Mouse (Mus musculus) heart, embryonic 12.5 days (tissue): Measurements from ENCODE around the gene Myo1c. TPM values are rescaled to one million over a fixed set of nuclear protein-coding genes. Genes with fewer than 3 reads are reported as not detected.
A peak's percentile ranks its signal among the peaks of the same experiment; 100 is the strongest.
"Not testable (repeated sequence)": the region's sequence is repeated elsewhere in the genome, so short reads cannot be mapped to it uniquely, and the experiment has no call there.

Source experiments
- ATAC-seq: fragments of 200-750 bp; cut with Nextera tagmentation; 2 replicates; pipeline ENCODE4 v1.8.0; 2017; ENCODE audit warnings: moderate TSS enrichment, moderate library complexity; ENCODE audit not compliant: insufficient number of reproducible peaks, low FRiP score
- H3K27ac ChIP-seq: fragments of 300-500 bp; sonication (generic); 2 replicates; pipeline ENCODE4 v1.5.1; 2016; ENCODE audit warnings: mild to moderate bottlenecking, moderate library complexity; ENCODE audit not compliant: poor library complexity, severe bottlenecking
- H3K27me3 ChIP-seq: fragments of 300-500 bp; sonication (generic); replicated peaks from 2 replicates; pipeline ENCODE4 v1.6.1; 2016; ENCODE audit warnings: mild to moderate bottlenecking, moderate library complexity
- H3K36me3 ChIP-seq: fragments of 300-500 bp; sonication (generic); 2 replicates; pipeline ENCODE4 v1.6.1; 2016; ENCODE audit warnings: mild to moderate bottlenecking, moderate library complexity
- H3K4me1 ChIP-seq: fragments of 300-500 bp; sonication (generic); replicated peaks from 2 replicates; pipeline ENCODE4 v1.6.1; 2016; ENCODE audit warnings: mild to moderate bottlenecking
- H3K4me2 ChIP-seq: fragments of 300-500 bp; sonication (generic); 2 replicates; pipeline ENCODE4 v1.6.1; 2016; ENCODE audit warnings: mild to moderate bottlenecking, moderate library complexity
- H3K4me3 ChIP-seq: fragments of 300-500 bp; sonication (generic); 2 replicates; pipeline ENCODE4 v1.5.1; 2016; ENCODE audit warnings: mild to moderate bottlenecking
- H3K9ac ChIP-seq: fragments of 300-500 bp; sonication (generic); 2 replicates; pipeline ENCODE4 v1.6.1; 2016; ENCODE audit warnings: mild to moderate bottlenecking, moderate library complexity
- H3K9me3 ChIP-seq: fragments of 300-500 bp; sonication (generic); replicated peaks from 2 replicates; pipeline ENCODE4 v1.6.1; 2016; ENCODE audit warnings: mild to moderate bottlenecking, moderate library complexity
- WGBS: fragments of 180-500 bp; shearing (Covaris S2); methylation state at CpG from one replicate; pipeline ENCODE4 v1.1.7; 2016; 5-methylcytosine and 5-hydroxymethylcytosine counted together
- polyA plus RNA-seq: library from polyadenylated mRNA; unstranded; fragments of >200 nt; fragmentation: Nextera tagmentation; extraction: Ambion mirVana; gene quantifications from 2 replicates; pipeline ENCODE4 v1.2.1, GENCODE M21; 2016

The Myo1c gene
- polyA plus RNA-seq, 1 experiment from 2014 or later, result 72.3 TPM

DNA sequence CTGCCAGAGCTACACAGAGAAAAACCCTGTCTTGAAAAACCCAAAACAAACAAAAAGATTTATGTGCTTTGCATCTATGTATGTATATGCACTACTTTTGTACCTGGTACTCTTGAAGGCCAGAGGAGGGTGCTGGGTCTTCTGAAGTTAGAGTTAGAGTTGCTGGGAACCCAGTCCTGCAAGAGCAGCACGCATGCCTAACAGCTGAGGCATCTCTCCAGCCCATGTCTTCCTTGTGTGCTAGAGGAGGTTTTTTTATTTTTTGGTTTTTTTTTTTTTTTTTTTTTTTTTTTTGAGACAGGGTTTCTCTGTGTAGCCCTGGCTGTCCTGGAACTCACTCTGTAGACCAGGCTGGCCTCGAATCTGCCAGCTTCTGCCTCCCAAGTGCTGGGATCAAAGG, 37.8 kb downstream of the Myo1c start:
- H3K4me3 ChIP-seq, result no peak overlapping the region
- H3K36me3 ChIP-seq, result peaks cover 44% of the 10 kb centered on the region
- H3K27me3 ChIP-seq, result no peaks in the 10 kb centered on the region
- 64% methylated on average over 2 of the region's 2 CpGs for WGBS
- H3K9ac ChIP-seq, result no peak overlapping the region
- H3K27ac ChIP-seq, result peak overlapping the region; percentile 62; the same call in 1 of the 2 replicates
- peaks cover 11% of the 10 kb centered on the region for H3K4me1 ChIP-seq
- H3K9me3 ChIP-seq, result no peaks in the 10 kb centered on the region
- no peak for ATAC-seq
- H3K4me2 ChIP-seq, result no peak overlapping the region

DNA sequence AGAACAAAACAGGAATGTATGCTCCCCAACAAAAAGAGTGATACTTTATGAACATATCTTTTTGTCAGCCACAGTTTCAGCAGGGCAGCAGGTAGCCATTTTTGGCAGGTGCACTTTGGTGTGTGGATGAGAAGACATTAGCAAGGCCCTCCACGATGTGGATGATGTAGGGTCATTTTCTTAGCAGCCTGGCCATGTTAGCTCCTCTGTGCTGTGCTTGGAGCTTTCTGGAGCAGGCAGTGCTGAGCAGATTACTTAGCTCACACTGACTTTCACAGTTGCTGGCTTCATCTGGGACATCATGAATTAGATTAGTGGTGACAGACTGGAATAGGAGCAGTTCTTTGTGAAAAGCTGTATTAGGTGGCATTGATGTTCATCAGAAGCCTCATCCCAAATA, 39.7 kb downstream of the Myo1c start:
- Histone ChIP-seq H3K4me1 (peaks cover 11% of the 10 kb centered on the region), H3K9ac (no peak overlapping the region), H3K4me3 (no peak overlapping the region), H3K4me2 (no peak overlapping the region), H3K9me3 (no peaks in the 10 kb centered on the region), H3K36me3 (peaks cover 47% of the 10 kb centered on the region), H3K27ac (no peak overlapping the region), H3K27me3 (no peaks in the 10 kb centered on the region)
- 85% methylated on average over 1 of the region's 1 CpGs for WGBS
- ATAC-seq, result no peak

DNA sequence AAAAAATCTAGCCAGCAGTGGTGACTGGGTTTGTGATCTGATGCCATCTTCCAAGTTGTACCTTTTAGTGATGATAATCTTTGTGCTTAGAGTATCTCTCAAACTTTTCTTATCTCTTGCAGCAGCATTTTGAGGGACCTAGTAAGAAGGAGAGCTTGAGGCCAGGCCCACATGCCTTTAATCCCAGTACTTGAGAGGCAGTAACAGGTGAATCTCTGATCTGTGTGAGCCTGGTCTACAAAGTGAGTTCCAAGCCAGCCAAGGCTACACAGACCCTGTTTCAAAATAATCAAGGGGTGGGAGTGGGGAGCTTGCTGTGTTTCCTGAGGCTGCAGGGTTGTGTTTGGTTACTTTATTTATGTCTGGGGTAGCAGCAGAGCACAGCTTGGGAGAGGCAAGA, 40.7 kb downstream of the Myo1c start:
- H3K9me3 ChIP-seq, result no peaks in the 10 kb centered on the region
- ATAC-seq, result no peak
- no peak overlapping the region for H3K27ac ChIP-seq
- H3K4me1 ChIP-seq, result peaks cover 11% of the 10 kb centered on the region
- no peak overlapping the region for H3K9ac ChIP-seq
- H3K36me3 ChIP-seq, result peaks cover 52% of the 10 kb centered on the region
- no peak overlapping the region for H3K4me3 ChIP-seq
- no peak overlapping the region for H3K4me2 ChIP-seq
- H3K27me3 ChIP-seq, result no peaks in the 10 kb centered on the region

DNA sequence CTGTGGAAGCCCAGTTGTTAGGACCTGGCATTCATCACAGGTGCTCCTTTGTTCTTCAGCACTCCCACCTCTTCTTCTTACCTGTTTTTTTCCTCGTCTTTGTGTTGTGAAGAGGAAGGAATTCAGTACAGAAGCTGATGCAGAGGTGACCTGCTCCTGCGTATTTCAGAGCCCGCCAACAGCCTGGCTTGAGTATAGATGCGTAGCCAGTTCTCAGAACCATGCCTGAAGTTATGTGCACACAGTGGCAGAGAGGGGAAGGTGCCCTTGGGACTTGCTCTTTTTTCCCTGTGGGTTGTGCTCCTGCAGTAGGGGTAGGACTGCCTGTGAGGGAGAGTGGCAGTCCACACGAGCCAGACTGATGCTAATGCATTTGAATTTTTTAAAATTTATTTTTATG, 43.3 kb downstream of the Myo1c start:
- H3K27me3 ChIP-seq, result no peaks in the 10 kb centered on the region
- no peaks in the 10 kb centered on the region for H3K4me1 ChIP-seq
- no peak overlapping the region for H3K4me2 ChIP-seq
- no peaks in the 10 kb centered on the region for H3K9me3 ChIP-seq
- 91% methylated on average over 5 of the region's 5 CpGs for WGBS
- no peak overlapping the region for H3K9ac ChIP-seq
- H3K4me3 ChIP-seq, result no peak overlapping the region
- no peak for ATAC-seq
- no peak overlapping the region for H3K27ac ChIP-seq
- H3K36me3 ChIP-seq, result peaks cover 76% of the 10 kb centered on the region

DNA sequence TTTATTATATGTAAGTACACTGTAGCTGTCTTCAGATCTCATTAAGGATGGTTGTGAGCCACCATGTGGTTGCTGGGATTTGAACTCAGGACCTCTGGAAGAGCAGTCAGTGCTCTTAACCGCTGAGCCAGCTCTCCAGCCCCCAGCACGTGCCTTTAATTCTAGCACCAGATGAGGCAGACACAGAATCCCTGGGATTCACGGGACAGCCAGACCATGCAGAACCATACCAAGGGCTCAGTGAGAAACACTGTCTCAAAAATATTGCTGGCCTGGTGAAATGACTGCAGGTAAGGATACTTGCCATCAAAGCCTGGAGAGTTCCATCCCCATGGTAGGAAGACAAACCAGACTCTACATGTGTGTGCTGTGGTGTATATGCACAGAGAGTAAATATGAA, 47.2 kb downstream of the Myo1c start:
- H3K4me3 ChIP-seq, H3K27ac ChIP-seq, H3K4me2 ChIP-seq, ATAC-seq, H3K27me3 ChIP-seq, H3K9me3 ChIP-seq, H3K9ac ChIP-seq, H3K4me1 ChIP-seq: not testable (repeated sequence)
- peaks cover 83% of the 10 kb centered on the region for H3K36me3 ChIP-seq
- WGBS, result 96% methylated on average over 3 of the region's 3 CpGs

DNA sequence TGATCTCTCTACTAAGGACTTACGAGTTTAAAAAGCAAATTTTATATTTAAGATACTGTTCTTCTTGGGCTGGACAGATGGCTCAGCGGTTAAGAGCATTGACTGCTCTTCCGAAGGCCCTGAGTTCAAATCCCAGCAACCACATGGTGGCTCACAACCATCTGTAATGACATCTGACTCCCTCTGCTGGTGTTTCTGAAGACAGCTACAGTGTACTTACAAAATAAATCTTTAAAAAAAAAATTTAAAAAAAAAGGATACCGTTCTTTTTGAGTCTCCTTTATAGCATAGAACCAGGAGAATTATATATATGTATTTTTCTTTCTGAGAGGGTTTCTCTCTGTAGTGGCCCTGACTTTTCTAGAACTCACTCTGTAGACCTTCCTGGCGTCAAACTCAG, 50.3 kb downstream of the Myo1c start:
- H3K9me3 ChIP-seq, result no peaks in the 10 kb centered on the region
- ATAC-seq, result no peak
- H3K27ac ChIP-seq, result no peak overlapping the region
- 96% methylated on average over 5 of the region's 5 CpGs for WGBS
- H3K27me3 ChIP-seq, result no peaks in the 10 kb centered on the region
- H3K4me1 ChIP-seq, result peaks cover 2% of the 10 kb centered on the region; the same call in 1 of the 2 replicates
- no peak overlapping the region for H3K4me2 ChIP-seq
- no peak overlapping the region for H3K9ac ChIP-seq
- peaks cover 84% of the 10 kb centered on the region for H3K36me3 ChIP-seq
- no peak overlapping the region for H3K4me3 ChIP-seq

DNA sequence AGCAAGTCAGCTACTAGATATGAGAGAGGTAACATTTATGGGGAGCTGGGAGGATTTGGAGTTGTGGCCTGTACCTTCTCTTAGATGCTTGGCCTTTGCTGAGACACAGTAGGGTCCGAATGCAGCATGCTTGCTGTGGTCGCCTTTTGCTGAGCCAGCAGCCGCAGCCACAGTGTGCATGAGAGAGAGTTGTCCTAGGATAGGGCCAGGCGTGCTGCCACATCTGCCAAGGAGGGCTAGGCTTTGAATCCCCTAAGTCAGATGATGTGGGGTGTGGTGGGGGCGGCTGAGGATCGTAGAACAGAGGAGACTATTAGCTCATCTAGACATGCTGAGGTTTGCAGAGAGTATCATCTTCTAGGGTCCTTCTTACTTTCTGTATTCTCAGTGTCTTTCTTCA, 52.5 kb downstream of the Myo1c start:
- Histone ChIP-seq H3K27ac (no peak overlapping the region), H3K9ac (no peak overlapping the region), H3K36me3 (peaks cover 85% of the 10 kb centered on the region), H3K4me2 (no peak overlapping the region), H3K27me3 (no peaks in the 10 kb centered on the region), H3K4me3 (no peak overlapping the region), H3K9me3 (no peaks in the 10 kb centered on the region), H3K4me1 (peaks cover 2% of the 10 kb centered on the region; the same call in 1 of the 2 replicates)
- WGBS, result 93% methylated on average over 6 of the region's 6 CpGs
- no peak for ATAC-seq

DNA sequence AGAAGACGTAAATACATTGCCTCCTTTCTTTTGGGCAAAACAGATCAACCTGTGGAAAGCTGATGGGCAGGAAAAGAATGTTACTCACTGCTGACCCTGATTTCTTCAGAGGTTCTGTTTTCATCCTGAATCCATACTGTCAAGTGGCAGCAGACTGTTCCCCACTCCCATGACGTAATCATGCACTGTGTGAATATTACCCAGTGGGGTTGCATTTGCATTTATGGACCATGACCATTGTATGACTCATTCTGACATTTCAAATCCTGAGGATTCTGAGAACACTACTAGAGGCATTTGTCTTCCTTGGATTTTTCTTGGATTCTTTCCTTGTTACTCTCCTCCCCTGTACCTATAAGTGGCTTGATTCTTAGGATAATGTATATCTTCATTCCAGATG, 53.4 kb downstream of the Myo1c start:
- H3K27me3 ChIP-seq, result no peaks in the 10 kb centered on the region
- no peak for ATAC-seq
- no peak overlapping the region for H3K9ac ChIP-seq
- H3K27ac ChIP-seq, result no peak overlapping the region
- 94% methylated on average over 2 of the region's 2 CpGs for WGBS
- peaks cover 77% of the 10 kb centered on the region for H3K36me3 ChIP-seq
- H3K4me3 ChIP-seq, result no peak overlapping the region
- no peaks in the 10 kb centered on the region for H3K9me3 ChIP-seq
- H3K4me1 ChIP-seq, result peaks cover 2% of the 10 kb centered on the region; the same call in 1 of the 2 replicates
- H3K4me2 ChIP-seq, result no peak overlapping the region

DNA sequence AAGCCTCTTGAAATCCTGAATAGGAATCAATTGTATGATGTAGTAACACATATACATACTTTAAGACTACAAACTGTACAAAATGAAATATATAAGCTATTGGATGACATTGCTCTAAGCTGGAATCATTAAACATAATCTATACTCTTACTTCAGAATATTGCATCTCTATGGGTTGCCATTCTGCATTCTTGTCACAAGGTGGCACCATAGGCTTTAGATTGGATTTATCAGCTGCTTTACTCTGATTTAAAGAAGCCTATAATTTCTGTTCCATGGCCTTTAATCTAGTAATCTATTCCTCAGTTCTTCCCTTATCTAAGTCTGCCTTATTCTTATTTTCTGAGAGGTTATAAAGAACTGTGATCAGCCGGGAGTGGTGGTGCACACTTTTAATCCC, 63.6 kb downstream of the Myo1c start:
- Histone ChIP-seq H3K27me3 (no peaks in the 10 kb centered on the region), H3K9ac (no peak overlapping the region), H3K4me2 (no peak overlapping the region), H3K9me3 (0 out of 2 replicates have a peak, but pooled peaks cover 2% of the 10 kb centered on the region), H3K4me3 (no peak overlapping the region), H3K4me1 (0 out of 2 replicates have a peak, but pooled peaks cover 3% of the 10 kb centered on the region), H3K27ac (no peak overlapping the region), H3K36me3 (no peaks in the 10 kb centered on the region)
- no peak for ATAC-seq
- 91% methylated on average over 1 of the region's 1 CpGs for WGBS

DNA sequence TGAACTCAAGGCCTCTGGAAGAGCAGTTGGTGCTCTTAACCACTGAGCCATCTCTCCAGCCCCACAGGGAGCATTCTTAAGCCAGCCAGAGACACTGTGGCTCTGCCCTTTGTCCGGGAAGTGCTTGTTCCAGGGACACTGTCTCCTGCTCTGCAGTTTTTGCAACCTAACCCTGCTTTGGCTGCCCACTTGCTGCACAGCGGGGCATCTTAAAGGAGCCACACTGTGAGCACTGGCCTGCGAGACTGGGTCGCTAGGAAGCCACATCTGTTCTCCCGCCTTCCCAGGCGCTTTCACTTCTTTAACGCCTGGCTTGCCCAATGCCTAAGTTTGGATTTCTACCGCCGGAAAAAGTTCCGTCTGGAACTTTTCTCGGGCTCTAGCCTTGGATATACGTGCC, 65.3 kb downstream of the Myo1c start:
- ATAC-seq, result no peak
- Histone ChIP-seq H3K27ac (no peak overlapping the region), H3K4me2 (peak overlapping the region; percentile 46), H3K4me1 (0 out of 2 replicates have a peak, but pooled peaks cover 3% of the 10 kb centered on the region), H3K36me3 (no peaks in the 10 kb centered on the region), H3K9ac (0 out of 2 replicates have a peak overlapping the region, but pooled peaks have one; percentile 9), H3K4me3 (no peak overlapping the region), H3K9me3 (0 out of 2 replicates have a peak, but pooled peaks cover 3% of the 10 kb centered on the region), H3K27me3 (no peaks in the 10 kb centered on the region)
- 22% methylated on average over 12 of the region's 12 CpGs for WGBS

DNA sequence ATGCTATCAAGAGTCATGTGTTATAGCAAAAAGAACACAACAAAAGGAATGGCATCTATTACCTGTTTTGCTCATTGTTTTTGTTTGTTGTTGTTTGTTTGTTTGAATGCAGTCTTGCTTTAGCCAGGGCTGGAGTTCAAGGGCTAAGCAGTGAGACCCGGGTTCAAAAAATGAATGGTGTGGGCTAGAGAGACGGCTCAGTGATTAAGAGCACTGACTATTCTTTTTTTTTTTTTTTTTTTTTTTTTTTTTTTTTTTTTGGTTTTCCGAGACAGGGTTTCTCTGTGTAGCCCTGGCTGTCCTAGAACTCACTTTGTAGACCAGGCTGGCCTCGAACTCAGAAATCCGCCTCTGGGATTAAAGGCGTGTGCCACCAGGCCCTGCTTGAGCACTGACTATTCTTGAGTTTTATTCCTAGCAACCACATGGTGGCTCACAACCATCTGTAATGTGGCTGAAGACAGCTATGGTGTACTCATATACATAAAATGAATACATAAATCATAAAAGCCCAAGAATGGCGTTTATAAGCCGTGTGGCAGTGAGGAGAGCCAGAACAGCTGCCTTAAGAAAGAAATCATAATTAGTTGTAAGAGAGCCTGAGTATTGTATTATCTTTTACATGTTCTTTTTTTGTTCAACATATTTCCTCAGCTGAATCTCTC, 66.5 kb downstream of the Myo1c start:
- H3K9me3 ChIP-seq, result peaks cover 11% of the 10 kb centered on the region; the same call in 1 of the 2 replicates
- no peak for ATAC-seq
- 0 out of 2 replicates have a peak, but pooled peaks cover 3% of the 10 kb centered on the region for H3K4me1 ChIP-seq
- H3K27me3 ChIP-seq, result no peaks in the 10 kb centered on the region
- H3K4me3 ChIP-seq, result no peak overlapping the region
- no peak overlapping the region for H3K4me2 ChIP-seq
- 87% methylated on average over 8 of the region's 8 CpGs for WGBS
- H3K27ac ChIP-seq, result no peak overlapping the region
- H3K9ac ChIP-seq, result no peak overlapping the region
- no peaks in the 10 kb centered on the region for H3K36me3 ChIP-seq

DNA sequence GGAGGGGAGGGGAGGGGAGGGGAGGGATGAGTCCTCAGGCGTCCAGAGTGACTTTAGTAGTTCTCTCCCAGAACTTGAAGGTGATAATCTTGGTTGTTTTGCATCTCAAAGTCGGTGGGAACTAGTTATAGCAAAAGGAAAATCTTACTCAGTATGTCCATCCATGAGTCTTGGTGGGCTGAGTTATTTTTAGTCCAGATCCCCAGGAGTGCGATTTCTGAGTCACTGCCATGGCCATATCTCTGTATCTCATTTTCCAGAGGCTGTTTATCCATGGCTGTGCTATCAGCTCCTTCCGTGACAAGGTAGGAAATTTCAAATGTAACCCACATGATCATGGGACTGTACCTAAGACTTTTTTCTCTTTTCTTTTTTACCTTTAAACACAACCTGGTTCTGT, 72.0 kb downstream of the Myo1c start:
- no peak for ATAC-seq
- Histone ChIP-seq H3K9ac (no peak overlapping the region), H3K9me3 (peaks cover 9% of the 10 kb centered on the region; the same call in 1 of the 2 replicates), H3K4me3 (no peak overlapping the region), H3K36me3 (no peaks in the 10 kb centered on the region), H3K4me1 (peaks cover 8% of the 10 kb centered on the region), H3K4me2 (no peak overlapping the region), H3K27ac (peak overlapping the region; percentile 74), H3K27me3 (no peaks in the 10 kb centered on the region)
- WGBS, result 11% methylated on average over 4 of the region's 4 CpGs
